Mouse (Mus musculus): ENCODE measurements around the gene Rgcc.

The Rgcc gene

DNA sequence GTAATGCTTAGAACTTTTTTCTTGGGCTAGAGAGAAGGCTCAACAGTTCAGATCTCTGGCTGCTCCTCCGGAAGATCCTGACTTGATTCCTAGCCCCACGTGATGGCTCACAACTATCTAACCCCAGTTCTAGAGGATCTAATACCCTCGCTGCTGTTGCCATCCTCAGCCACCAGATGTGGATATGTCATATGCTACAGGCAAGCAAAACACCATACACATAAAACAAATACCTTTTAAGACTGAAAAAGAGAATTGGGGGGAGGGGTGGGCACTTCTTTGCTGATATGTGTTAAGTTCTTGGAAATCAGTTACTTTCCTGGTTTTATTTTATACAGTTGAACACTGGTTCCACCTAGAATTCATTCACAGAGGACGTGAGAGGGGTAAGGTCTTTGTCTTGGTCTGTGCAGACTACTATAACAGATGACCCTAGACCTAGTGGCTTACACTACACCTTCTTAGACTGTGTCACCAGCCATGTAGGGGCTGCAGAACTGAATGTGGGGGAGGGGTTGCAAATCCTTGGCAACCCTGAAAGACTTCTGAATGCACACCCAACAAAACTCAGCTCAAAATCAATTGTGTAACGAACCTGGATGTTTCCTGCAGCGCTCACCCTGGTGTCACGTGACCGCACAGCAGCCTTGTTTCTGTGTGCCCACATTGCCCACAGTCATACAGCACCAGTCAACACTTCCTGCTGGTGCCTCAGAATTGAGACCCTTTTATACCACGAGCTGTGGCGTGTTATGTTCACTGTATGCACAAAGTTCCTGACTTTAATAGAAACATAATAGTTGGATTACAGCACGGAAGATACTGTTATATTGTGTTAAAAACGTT lies 58.2 kb downstream of the Rgcc start:
- no peak for DNase-seq (ENCODE audit: inconsistent age in 2 of 2, low spot score in 1 of 2)

DNA sequence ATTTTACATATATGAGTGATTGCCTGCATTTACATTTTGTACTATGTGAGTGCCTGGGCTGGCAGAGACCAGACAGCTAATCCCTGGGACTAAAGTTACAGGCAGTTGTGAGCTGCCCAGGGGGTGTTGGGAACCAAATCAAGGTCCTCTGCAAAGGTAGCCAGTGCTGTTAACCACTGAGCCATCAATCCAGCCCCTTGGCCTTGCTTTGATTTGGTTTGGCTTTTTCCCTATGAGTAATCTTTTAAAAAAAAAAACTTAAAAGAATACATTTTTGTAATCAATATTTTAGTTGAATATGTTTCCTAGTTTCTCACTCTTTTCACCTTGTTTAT lies 59.1 kb downstream of the Rgcc start:
- peak in 1 of 2 experiments; percentile 74 for DNase-seq (ENCODE audit: inconsistent age in 2 of 2, low spot score in 1 of 2)

DNA sequence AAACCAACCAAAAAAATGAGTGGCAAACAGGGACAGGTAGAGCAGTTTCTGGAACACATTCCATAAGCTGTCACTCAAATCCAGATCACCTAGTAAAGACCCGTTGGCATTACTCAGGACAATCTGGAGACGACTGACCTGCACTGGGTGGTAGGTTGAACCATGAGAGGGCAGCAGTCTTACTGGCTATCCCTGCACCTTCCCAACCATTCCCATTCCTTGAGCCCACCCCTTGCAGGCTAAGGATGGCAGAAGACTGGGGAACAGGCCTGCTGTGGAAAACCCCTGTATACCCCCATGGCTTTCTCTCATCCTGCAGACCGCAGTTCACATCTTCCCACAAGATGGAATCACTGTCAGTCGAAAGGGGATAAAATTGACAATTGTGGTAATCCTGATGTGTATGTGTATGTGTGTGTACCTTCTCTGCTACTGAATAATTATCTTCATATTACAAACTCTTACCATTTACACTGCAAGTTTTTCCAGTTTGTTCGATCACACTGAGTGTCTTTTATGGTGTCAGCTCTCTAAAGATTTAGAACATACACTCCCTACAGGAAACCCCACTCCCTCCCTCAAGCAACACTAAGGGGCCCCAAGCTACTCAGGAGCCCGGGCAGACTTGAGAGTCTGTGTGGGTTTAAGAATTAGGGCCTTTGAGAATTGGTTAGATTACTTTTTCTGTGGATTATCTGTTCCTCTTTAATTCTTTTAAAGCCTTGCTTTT lies 59.6 kb downstream of the Rgcc start:
- no peak for DNase-seq (ENCODE audit: inconsistent age in 2 of 2, low spot score in 1 of 2)

DNA sequence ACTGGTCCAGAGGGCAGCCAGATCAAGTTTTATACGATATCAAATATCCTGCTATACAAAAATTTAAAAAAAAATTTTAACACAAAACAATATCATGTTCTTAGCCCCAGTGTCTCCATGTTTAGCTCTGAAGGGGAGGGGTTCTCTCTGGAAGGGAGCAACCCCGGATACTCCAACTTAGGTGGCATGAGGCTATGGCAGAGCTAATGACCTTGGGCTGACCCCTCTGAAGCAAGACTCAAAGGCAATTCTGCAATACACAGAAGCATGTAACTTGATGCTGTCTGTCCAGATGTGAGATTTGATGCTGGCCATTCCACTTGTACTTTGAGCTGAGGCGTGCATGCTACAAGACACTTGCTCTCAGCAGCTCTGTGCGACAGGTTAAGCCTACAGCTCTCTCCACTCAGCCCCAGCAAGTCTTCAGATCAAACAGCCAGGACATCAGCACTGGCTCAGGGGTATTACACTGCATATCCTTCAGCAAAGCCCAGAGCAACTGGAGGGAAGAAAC lies 60.3 kb downstream of the Rgcc start:
- no peak for DNase-seq (ENCODE audit: inconsistent age in 2 of 2, low spot score in 1 of 2)

DNA sequence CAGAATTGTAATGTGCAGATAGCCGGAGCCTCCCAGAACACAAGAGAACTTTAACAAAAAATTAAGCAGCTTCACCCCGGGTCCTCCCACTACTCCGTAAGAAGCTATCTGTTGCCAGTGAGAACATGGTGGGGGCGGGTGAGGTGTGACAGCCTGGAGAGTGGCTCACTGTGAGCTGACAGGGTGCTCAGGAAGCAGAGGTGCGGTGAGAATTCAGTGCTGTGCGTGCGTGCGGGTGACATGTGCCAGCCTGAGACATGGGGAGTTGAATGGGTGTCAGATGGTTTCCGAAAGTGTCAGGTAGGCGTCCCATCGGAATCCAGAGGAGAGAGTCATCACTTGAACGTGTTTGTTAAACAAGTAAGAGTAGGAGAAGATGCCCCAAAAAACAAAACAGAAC lies 62.0 kb downstream of the Rgcc start:
- DNase-seq (ENCODE audit: inconsistent age in 2 of 2, low spot score in 1 of 2), result no peak

Data from adrenal gland, adult (tissue).